Mouse (Mus musculus) right cerebral cortex, postnatal 36 days (tissue): Measurements from ENCODE around the gene Snrpg.
A peak's percentile ranks its signal among the peaks of the same experiment; 100 is the strongest.
"Not testable (repeated sequence)": the region's sequence is repeated elsewhere in the genome, so short reads cannot be mapped to it uniquely, and the experiment has no call there.

Experiments used
- DNase-seq, 2 experiments: peaks; one replicate each; pipeline ENCODE4 v3.0.0; 2022; ENCODE audit warnings: low spot score in 2 of 2, mixed read lengths in 1 of 2

Gene Snrpg

GRCm38 (mm10) chr6:86366853-86367249 is 4.3 kb upstream of the Snrpg start:
- no peak for DNase-seq

- no peak for DNase-seq
These were observed 2.6 kb upstream of the Snrpg start for GRCm38 (mm10) chr6:86368479-86368878.

GRCm38 (mm10) chr6:86370093-86370713 is 901 bp upstream of the Snrpg start:
- no peak for DNase-seq

- DNase-seq, result peak; percentile 96 to 97
These were observed 322 bp downstream of the Snrpg start for GRCm38 (mm10) chr6:86371340-86371911.

- no peak for DNase-seq
These were observed 929 bp downstream of the Snrpg start for GRCm38 (mm10) chr6:86371950-86372516.

- no peak for DNase-seq
These were observed 2.5 kb downstream of the Snrpg start for GRCm38 (mm10) chr6:86373556-86373955.

GRCm38 (mm10) chr6:86378341-86378740 is 7.2 kb downstream of the Snrpg start:
- DNase-seq, result no peak

GRCm38 (mm10) chr6:86380112-86380511 is 9.0 kb downstream of the Snrpg start:
- DNase-seq, result not testable (repeated sequence)

- DNase-seq, result no peak
These were observed 11.4 kb downstream of the Snrpg start for GRCm38 (mm10) chr6:86382551-86382950.

- DNase-seq, result no peak
These were observed 12.3 kb downstream of the Snrpg start for GRCm38 (mm10) chr6:86383370-86383769.

- no peak for DNase-seq
These were observed 13.6 kb downstream of the Snrpg start for GRCm38 (mm10) chr6:86384692-86385091.

GRCm38 (mm10) chr6:86385362-86386104 is 14.4 kb downstream of the Snrpg start:
- no peak for DNase-seq

GRCm38 (mm10) chr6:86387313-86387712 is 16.2 kb downstream of the Snrpg start:
- DNase-seq, result no peak

- no peak for DNase-seq
These were observed 17.4 kb downstream of the Snrpg start for GRCm38 (mm10) chr6:86388461-86388860.

- DNase-seq, result no peak
These were observed 20.2 kb downstream of the Snrpg start for GRCm38 (mm10) chr6:86391326-86391725.

GRCm38 (mm10) chr6:86393187-86393586 is 22.1 kb downstream of the Snrpg start:
- no peak for DNase-seq

GRCm38 (mm10) chr6:86394078-86394720 is 23.1 kb downstream of the Snrpg start:
- no peak for DNase-seq

GRCm38 (mm10) chr6:86395021-86395420 is 23.9 kb downstream of the Snrpg start:
- DNase-seq, result no peak

- DNase-seq, result no peak
These were observed 24.9 kb downstream of the Snrpg start for GRCm38 (mm10) chr6:86395969-86396368.

- peak; percentile 78 to 84 for DNase-seq
These were observed 25.6 kb downstream of the Snrpg start, which contains the start of gene Pcyox1 for GRCm38 (mm10) chr6:86396581-86397256. Gene Pcyox1, minus strand, starts transcription at chr6:86397154.

GRCm38 (mm10) chr6:86397257-86397980 is 26.3 kb downstream of the Snrpg start:
- DNase-seq, result no peak
